Mouse (Mus musculus) gastrocnemius, postnatal 10 days (tissue): ENCODE results near the gene Rsl24d1. TPM values are rescaled to one million over a fixed set of nuclear protein-coding genes. Genes with fewer than 3 reads are reported as not detected.

Source experiments
- total RNA-seq, 2 experiments: library from RNA; stranded (reverse); gene quantifications; 2 replicates each; pipeline ENCODE4 v1.2.3; 2021

The Rsl24d1 gene
- total RNA-seq, 2 experiments from 2014 or later, result 42.0 to 43.2 TPM

Other genes with a start within 250 kb of the Rsl24d1 start
- 1 to 10 TPM; 5.0 to 5.3 TPM for gene Pygo1, start 187.8 kb upstream of the Rsl24d1 start, total RNA-seq
- gene Dyx1c1, start 154.6 kb upstream of the Rsl24d1 start, total RNA-seq, result under 1 TPM; 0.47 to 0.59 TPM
- gene Gm44503, start 154.6 kb upstream of the Rsl24d1 start, total RNA-seq, result not detected
- 1 to 10 TPM; 5.1 to 5.2 TPM for gene Ccpg1os, start 128.0 kb upstream of the Rsl24d1 start, total RNA-seq
- gene Ccpg1, start 128.0 kb upstream of the Rsl24d1 start, total RNA-seq, result 10 to 100 TPM; 30.0 to 36.4 TPM
- gene Pigb, start 73.0 kb upstream of the Rsl24d1 start, total RNA-seq, result 1 to 10 TPM; 4.4 to 5.3 TPM
- gene Rab27a, start 68.6 kb upstream of the Rsl24d1 start, total RNA-seq, result 1 to 10 TPM; 2.1 to 2.9 TPM
- not detected for gene Khdc3, start 11.6 kb upstream of the Rsl24d1 start, total RNA-seq
- not detected for gene Gm20509, start 11.0 kb upstream of the Rsl24d1 start, total RNA-seq